Mouse (Mus musculus) limb, embryonic 13.5 days (tissue): Measurements from ENCODE around the gene Pappa. TPM values are rescaled to one million over a fixed set of nuclear protein-coding genes. Genes with fewer than 3 reads are reported as not detected.

Experiments
- ATAC-seq: fragments of 200-750 bp; cut with Nextera tagmentation; 2 replicates; pipeline ENCODE4 v1.8.0; 2017; ENCODE audit warnings: low read depth, moderate number of reproducible peaks, moderate TSS enrichment; ENCODE audit not compliant: low FRiP score
- H3K27ac ChIP-seq: fragments of 300-500 bp; sonication (generic); 2 replicates; pipeline ENCODE4 v1.5.1; 2015; ENCODE audit warnings: inconsistent platforms, mild to moderate bottlenecking, moderate library complexity
- H3K27me3 ChIP-seq: fragments of 300-500 bp; sonication (generic); 2 replicates; pipeline ENCODE4 v1.6.1; 2015; ENCODE audit warnings: mild to moderate bottlenecking, inconsistent platforms
- H3K36me3 ChIP-seq: fragments of 300-500 bp; sonication (generic); 2 replicates; pipeline ENCODE4 v1.6.1; 2015; ENCODE audit warnings: inconsistent platforms, mild to moderate bottlenecking, moderate library complexity
- H3K4me1 ChIP-seq: fragments of 300-500 bp; sonication (generic); 2 replicates; pipeline ENCODE4 v1.6.1; 2015; ENCODE audit warnings: inconsistent platforms
- H3K4me2 ChIP-seq: fragments of 300-500 bp; sonication (generic); replicated peaks from 2 replicates; pipeline ENCODE4 v1.6.1; 2015; ENCODE audit warnings: inconsistent platforms, mild to moderate bottlenecking, moderate library complexity
- H3K4me3 ChIP-seq: fragments of 300-500 bp; sonication (generic); 2 replicates; pipeline ENCODE4 v1.5.1; 2015; ENCODE audit warnings: moderate library complexity, mild to moderate bottlenecking, inconsistent platforms
- H3K9ac ChIP-seq: fragments of 300-500 bp; sonication (generic); 2 replicates; pipeline ENCODE4 v1.6.1; 2015; ENCODE audit warnings: mild to moderate bottlenecking, inconsistent platforms
- H3K9me3 ChIP-seq: fragments of 300-500 bp; sonication (generic); 2 replicates; pipeline ENCODE4 v1.6.1; 2016; ENCODE audit warnings: inconsistent platforms
- WGBS: fragments of 180-500 bp; shearing (Covaris S2); methylation state at CpG from one replicate; pipeline ENCODE4 v1.1.7; 2015; 5-methylcytosine and 5-hydroxymethylcytosine counted together
- polyA plus RNA-seq: library from polyadenylated mRNA; unstranded; fragments of >200 nt; fragmentation: Nextera tagmentation; extraction: Ambion mirVana; gene quantifications from 2 replicates; pipeline ENCODE4 v1.2.1, GENCODE M21; 2015

Pappa gene
- polyA plus RNA-seq, 1 experiment from 2014 or later: 2.4 TPM

GRCm38 (mm10) chr4:65187236-65187635 is 63.3 kb downstream of the Pappa start:
- 74% methylated on average over 2 of the region's 2 CpGs for WGBS
- Histone ChIP-seq H3K9ac (no peak overlapping the region), H3K4me2 (no peak overlapping the region), H3K9me3 (no peaks in the 10 kb centered on the region), H3K4me1 (no peaks in the 10 kb centered on the region), H3K27me3 (no peaks in the 10 kb centered on the region), H3K36me3 (no peaks in the 10 kb centered on the region), H3K4me3 (no peak overlapping the region), H3K27ac (no peak overlapping the region)
- no peak for ATAC-seq

GRCm38 (mm10) chr4:65187716-65188115 is 63.7 kb downstream of the Pappa start:
- H3K27ac ChIP-seq: no peak overlapping the region
- H3K9me3 ChIP-seq: no peaks in the 10 kb centered on the region
- no peaks in the 10 kb centered on the region for H3K4me1 ChIP-seq
- 90% methylated on average over 1 of the region's 1 CpGs for WGBS
- no peaks in the 10 kb centered on the region for H3K27me3 ChIP-seq
- H3K4me3 ChIP-seq: no peak overlapping the region
- no peaks in the 10 kb centered on the region for H3K36me3 ChIP-seq
- no peak overlapping the region for H3K4me2 ChIP-seq
- no peak overlapping the region for H3K9ac ChIP-seq
- no peak for ATAC-seq

DNA sequence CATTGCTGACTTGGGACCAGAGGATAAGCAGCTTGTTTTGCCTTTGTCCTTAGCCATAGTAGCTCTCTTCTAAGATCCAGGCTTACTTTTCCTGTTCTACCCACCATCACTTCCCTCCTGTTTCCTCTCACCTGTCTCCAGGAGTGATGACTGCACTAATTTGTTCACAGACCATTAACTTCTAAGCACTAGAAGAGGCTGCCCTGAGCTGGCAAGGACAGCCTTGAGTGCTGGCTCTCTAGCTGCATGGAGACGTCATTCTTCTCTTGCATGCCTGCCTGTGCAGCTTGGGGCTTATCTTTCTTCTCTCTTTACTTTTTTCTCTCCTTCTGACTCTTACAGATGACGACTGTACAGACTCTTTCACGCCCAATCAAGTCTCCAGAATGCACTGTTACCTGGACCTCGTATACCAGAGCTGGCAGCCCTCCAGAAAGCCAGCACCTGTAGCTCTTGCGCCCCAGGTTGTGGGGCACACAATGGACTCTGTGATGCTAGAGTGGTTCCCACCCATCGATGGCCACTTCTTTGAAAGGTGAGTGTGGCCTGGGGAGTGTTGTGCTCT is 65.0 kb downstream of the Pappa start:
- Histone ChIP-seq H3K4me1 (no peaks in the 10 kb centered on the region), H3K9ac (no peak overlapping the region), H3K36me3 (no peaks in the 10 kb centered on the region), H3K9me3 (no peaks in the 10 kb centered on the region), H3K4me3 (no peak overlapping the region), H3K27me3 (no peaks in the 10 kb centered on the region), H3K4me2 (no peak overlapping the region), H3K27ac (no peak overlapping the region)
- no peak for ATAC-seq
- WGBS: 66% methylated on average over 6 of the region's 6 CpGs

DNA sequence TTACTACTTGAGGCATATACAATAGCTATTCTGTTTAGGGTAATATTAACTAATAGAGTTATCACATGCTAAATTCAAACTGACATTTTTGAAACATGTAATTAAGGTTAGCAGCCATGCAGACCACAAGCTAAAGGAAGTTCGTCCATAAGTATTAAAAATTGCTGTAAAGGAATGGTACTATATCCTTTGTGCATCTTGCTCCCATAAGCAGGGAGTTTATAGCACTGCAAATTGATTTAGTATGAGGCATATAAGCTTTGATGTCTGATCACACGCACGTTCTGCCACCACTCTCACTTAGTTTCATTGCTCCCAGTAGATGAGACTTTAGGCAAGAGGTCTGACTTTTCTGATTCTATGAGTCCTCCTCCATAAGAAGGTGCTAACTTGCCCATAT is 68.8 kb downstream of the Pappa start:
- Histone ChIP-seq H3K27ac (no peak overlapping the region), H3K9ac (no peak overlapping the region), H3K4me3 (no peak overlapping the region), H3K36me3 (no peaks in the 10 kb centered on the region), H3K4me1 (no peaks in the 10 kb centered on the region), H3K4me2 (no peak overlapping the region), H3K9me3 (no peaks in the 10 kb centered on the region), H3K27me3 (no peaks in the 10 kb centered on the region)
- 15% methylated on average over 3 of the region's 3 CpGs for WGBS
- no peak for ATAC-seq

GRCm38 (mm10) chr4:65195971-65196370 is 72.0 kb downstream of the Pappa start:
- Histone ChIP-seq H3K4me3 (no peak overlapping the region), H3K4me1 (no peaks in the 10 kb centered on the region), H3K4me2 (no peak overlapping the region), H3K36me3 (no peaks in the 10 kb centered on the region), H3K27ac (no peak overlapping the region), H3K27me3 (no peaks in the 10 kb centered on the region), H3K9me3 (no peaks in the 10 kb centered on the region), H3K9ac (no peak overlapping the region)
- WGBS: 90% methylated on average over 1 of the region's 1 CpGs
- no peak for ATAC-seq

GRCm38 (mm10) chr4:65203666-65204065 is 79.7 kb downstream of the Pappa start:
- no peaks in the 10 kb centered on the region for H3K4me1 ChIP-seq
- ATAC-seq: no peak
- 85% methylated on average over 5 of the region's 5 CpGs for WGBS
- H3K4me2 ChIP-seq: no peak overlapping the region
- no peak overlapping the region for H3K27ac ChIP-seq
- H3K9me3 ChIP-seq: no peaks in the 10 kb centered on the region
- no peak overlapping the region for H3K4me3 ChIP-seq
- no peak overlapping the region for H3K9ac ChIP-seq
- H3K36me3 ChIP-seq: 0 out of 2 replicates have a peak, but pooled peaks cover 4% of the 10 kb centered on the region
- H3K27me3 ChIP-seq: no peaks in the 10 kb centered on the region

GRCm38 (mm10) chr4:65205446-65205845 is 81.5 kb downstream of the Pappa start:
- Histone ChIP-seq H3K9me3 (no peaks in the 10 kb centered on the region), H3K27me3 (no peaks in the 10 kb centered on the region), H3K4me3 (no peak overlapping the region), H3K27ac (no peak overlapping the region), H3K4me2 (no peak overlapping the region), H3K9ac (no peak overlapping the region), H3K4me1 (no peaks in the 10 kb centered on the region), H3K36me3 (0 out of 2 replicates have a peak, but pooled peaks cover 4% of the 10 kb centered on the region)
- no peak for ATAC-seq
- WGBS: 80% methylated on average over 2 of the region's 2 CpGs

DNA sequence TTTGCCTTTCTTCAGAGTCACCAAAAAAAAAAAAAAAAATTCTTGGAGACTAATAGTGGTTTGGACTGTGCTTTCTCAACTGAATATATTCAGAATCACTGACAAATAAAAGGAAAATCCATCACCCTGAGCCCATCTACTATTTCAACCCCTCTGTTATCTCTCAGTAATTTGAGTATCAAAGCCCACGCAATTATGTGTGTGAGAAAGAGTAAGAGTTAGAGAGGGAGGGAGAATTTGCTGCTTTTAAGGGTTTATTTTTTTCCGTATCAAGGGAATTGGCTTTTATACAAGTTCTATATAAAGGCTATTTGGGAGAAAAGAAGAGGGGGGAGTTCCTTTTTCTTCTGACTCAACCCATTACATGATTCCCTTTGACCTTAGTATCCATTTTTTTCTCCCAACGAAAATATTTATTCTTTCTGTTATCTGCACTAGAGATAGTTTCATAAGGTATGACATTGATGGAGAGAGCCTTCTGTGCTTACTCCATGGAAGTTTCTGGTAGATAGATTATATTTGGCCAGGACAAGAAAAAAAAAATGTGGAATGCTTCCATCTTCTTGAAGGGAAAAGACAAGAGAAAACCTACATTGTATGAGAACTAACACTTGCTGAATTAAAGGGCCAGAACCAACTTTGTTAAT is 85.5 kb downstream of the Pappa start:
- 79% methylated on average over 3 of the region's 3 CpGs for WGBS

GRCm38 (mm10) chr4:65216682-65217081 is 92.7 kb downstream of the Pappa start:
- Histone ChIP-seq H3K27me3 (no peaks in the 10 kb centered on the region), H3K4me3 (no peak overlapping the region), H3K4me1 (peaks cover 23% of the 10 kb centered on the region), H3K9ac (no peak overlapping the region), H3K27ac (no peak overlapping the region), H3K9me3 (no peaks in the 10 kb centered on the region), H3K36me3 (no peaks in the 10 kb centered on the region), H3K4me2 (no peak overlapping the region)
- 15% methylated on average over 3 of the region's 3 CpGs for WGBS
- no peak for ATAC-seq

More for the DNA sequence above, 85.5 kb downstream of the Pappa start:
- H3K4me2 ChIP-seq: no peak overlapping the region
- no peak overlapping the region for H3K9ac ChIP-seq
- H3K4me3 ChIP-seq: no peak overlapping the region
- H3K4me1 ChIP-seq: no peaks in the 10 kb centered on the region
- H3K9me3 ChIP-seq: no peaks in the 10 kb centered on the region
- H3K36me3 ChIP-seq: 0 out of 2 replicates have a peak, but pooled peaks cover 4% of the 10 kb centered on the region
- no peak for ATAC-seq
- no peak overlapping the region for H3K27ac ChIP-seq
- H3K27me3 ChIP-seq: no peaks in the 10 kb centered on the region

DNA sequence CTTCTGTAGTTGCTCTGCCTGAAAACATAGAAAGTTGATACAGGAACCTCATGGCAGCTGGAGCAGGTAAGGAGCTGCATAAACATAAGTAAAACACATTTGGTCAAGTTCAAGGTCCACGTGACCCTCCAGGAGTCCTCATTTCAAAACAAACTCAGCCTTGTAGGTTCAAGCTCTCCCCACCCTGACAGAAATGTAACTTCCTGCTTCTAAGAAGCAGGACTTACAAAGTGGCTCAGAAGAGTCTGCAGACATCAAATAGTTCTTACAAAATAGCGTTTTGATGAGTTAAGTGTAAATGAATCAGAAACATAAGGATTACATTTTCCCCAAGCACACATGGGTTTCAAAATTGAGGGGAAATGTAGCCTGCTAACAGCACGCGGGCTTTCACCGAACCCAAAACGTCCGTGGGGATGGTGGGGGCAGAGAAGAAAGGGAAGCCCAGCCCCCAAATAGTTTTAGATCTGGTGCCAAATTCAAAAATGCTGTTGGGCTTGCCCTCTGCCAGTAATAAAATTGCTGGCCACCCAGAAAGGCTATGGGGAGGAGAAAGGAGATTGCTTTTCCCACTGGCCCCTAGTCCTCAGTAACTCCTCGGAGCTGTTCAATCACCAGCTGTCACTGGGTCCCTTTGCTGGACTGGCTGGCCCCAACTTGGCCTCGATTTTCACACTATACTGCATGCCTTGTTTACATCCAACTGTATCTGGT is 93.8 kb downstream of the Pappa start:
- Histone ChIP-seq H3K4me1 (peaks cover 23% of the 10 kb centered on the region), H3K4me3 (no peak overlapping the region), H3K36me3 (no peaks in the 10 kb centered on the region), H3K4me2 (peak overlapping the region; percentile 48), H3K27me3 (no peaks in the 10 kb centered on the region), H3K27ac (no peak overlapping the region), H3K9ac (no peak overlapping the region), H3K9me3 (no peaks in the 10 kb centered on the region)
- 7% methylated on average over 9 of the region's 9 CpGs for WGBS
- 0 out of 2 replicates have a peak, but pooled peaks have one; percentile 64 for ATAC-seq

- 0 out of 2 replicates have a peak, but pooled peaks cover under 1% of the 10 kb centered on the region for H3K4me1 ChIP-seq
- H3K27me3 ChIP-seq: no peaks in the 10 kb centered on the region
- ATAC-seq: no peak
- H3K36me3 ChIP-seq: no peaks in the 10 kb centered on the region
- no peaks in the 10 kb centered on the region for H3K9me3 ChIP-seq
- H3K4me3 ChIP-seq: no peak overlapping the region
- no peak overlapping the region for H3K9ac ChIP-seq
- 73% methylated on average over 4 of the region's 4 CpGs for WGBS
- H3K4me2 ChIP-seq: no peak overlapping the region
- no peak overlapping the region for H3K27ac ChIP-seq
These were observed 99.9 kb downstream of the Pappa start for GRCm38 (mm10) chr4:65223901-65224300.

GRCm38 (mm10) chr4:65238540-65238998 is 114.6 kb downstream of the Pappa start:
- no peak overlapping the region for H3K9ac ChIP-seq
- H3K9me3 ChIP-seq: no peaks in the 10 kb centered on the region
- H3K27me3 ChIP-seq: no peaks in the 10 kb centered on the region
- H3K27ac ChIP-seq: no peak overlapping the region
- 10% methylated on average over 8 of the region's 8 CpGs for WGBS
- H3K4me1 ChIP-seq: peaks cover 10% of the 10 kb centered on the region
- no peak for ATAC-seq
- H3K4me3 ChIP-seq: no peak overlapping the region
- H3K4me2 ChIP-seq: no peak overlapping the region
- H3K36me3 ChIP-seq: no peaks in the 10 kb centered on the region
